9 mouse cellular contexts compared by ENCODE assay signal in genomic region chr2:177329661-177330292, GRCm38 (mm10). TPM values are rescaled to one million over a fixed set of nuclear protein-coding genes. Genes with fewer than 3 reads are reported as not detected.
DNase-seq lines count a peak whose midpoint lies in the region; TF ChIP-seq lines count a peak whose summit lies in the region.
"Not testable (repeated sequence)": the region's sequence is repeated elsewhere in the genome, so short reads cannot be mapped to it uniquely, and the experiment has no call there.
"Had no signal": no experiment of that assay in that cellular context is flagged by ENCODE, and none has a peak within 500 bp of the region (broad histone marks: within the 10 kb centered on the region; RNA-seq: fewer than 3 reads in every experiment).

No protein-coding gene starts in this region.

- H3K9me3 ChIP-seq in CH12.LX (replicated peaks; ENCODE audit: low read length); MEL (replicated peaks; ENCODE audit: insufficient read depth, low read length): not testable (repeated sequence)

- DNase-seq in 3134 (ENCODE audit: extremely low read depth, insufficient read length, low spot score) (peak; percentile 86), CH12.LX (ENCODE audit: extremely low read depth) (peak; percentile 86), ES-CJ7 (ENCODE audit: low read depth, low spot score) (peak; percentile 91), MEL (ENCODE audit: low read depth, low spot score) (peak; percentile 87), R1 (ENCODE audit: low read depth, low spot score) (peak; percentile 97), adipocyte (ENCODE audit: low spot score) (peak; percentile 42)

- not testable (repeated sequence) for H3K4me1 ChIP-seq in CH12.LX (ENCODE audit: control insufficient read depth in 1 of 2, insufficient read depth in 2 of 2); MEL (ENCODE audit: control insufficient read depth in 1 of 2, insufficient read depth in 2 of 2, low read length in 2 of 2)

- TF ChIP-seq POLR2A in CH12.LX (IDR thresholded peaks at IDR 0.05; ENCODE audit: low read depth, low read length) (peak; percentile 45), MEL (IDR thresholded peaks at IDR 0.05; ENCODE audit: control insufficient read depth in 1 of 2, insufficient read depth in 1 of 2, low read depth in 1 of 2, low read length in 2 of 2, poor library complexity in 1 of 2) (peak in 1 of 2 experiments; percentile 44; a peak in 1 of 4 replicates)

- H3K4me2 ChIP-seq in CH12.LX (ENCODE audit: insufficient read depth, low read depth, poor library complexity, severe bottlenecking): peak overlapping the region; percentile 31; the same call in 1 of the 2 replicates

- not testable (repeated sequence) for H3K27ac ChIP-seq in CH12.LX (ENCODE audit: insufficient read depth, low read depth)
- H3K27ac ChIP-seq in MEL (ENCODE audit: control insufficient read depth, low read depth, low read length): peak overlapping the region; percentile 22

- H3K36me3 ChIP-seq in CH12.LX (replicated peaks in 1 of 2; ENCODE audit: control insufficient read depth in 1 of 2, insufficient read depth in 1 of 2, low read length in 1 of 2); MEL (ENCODE audit: control insufficient read depth in 1 of 2, insufficient read depth in 2 of 2, low read length in 2 of 2): not testable (repeated sequence)

- H3K9ac ChIP-seq in CH12.LX (ENCODE audit: insufficient read depth, low read depth) (peak overlapping the region; percentile 30), MEL (ENCODE audit: control insufficient read depth, low read depth, low read length, poor library complexity, severe bottlenecking) (peak overlapping the region; percentile 45)

- not testable (repeated sequence) for TF ChIP-seq CTCF in CH12.LX (conservative IDR thresholded peaks at IDR 0.05 in 1 of 2, IDR thresholded peaks at IDR 0.05 in 1 of 2; ENCODE audit: low read depth in 2 of 2, low read length in 2 of 2); MEL (IDR thresholded peaks at IDR 0.05 in 2 of 3, conservative IDR thresholded peaks at IDR 0.05 in 1 of 3; ENCODE audit: control insufficient read depth in 1 of 3, insufficient read depth in 1 of 3, low read depth in 2 of 3, low read length in 3 of 3, poor library complexity in 1 of 3, severe bottlenecking in 1 of 3)

- TF ChIP-seq EP300 in CH12.LX (IDR thresholded peaks at IDR 0.05; ENCODE audit: low read length); MEL (IDR thresholded peaks at IDR 0.05; ENCODE audit: low read depth in 1 of 2, low read length in 2 of 2): not testable (repeated sequence)

- not testable (repeated sequence) for H3K27me3 ChIP-seq in CH12.LX (replicated peaks); MEL (ENCODE audit: control insufficient read depth in 1 of 2, insufficient read depth in 2 of 2, low read length in 2 of 2)

- H3K4me3 ChIP-seq in CH12.LX (replicated peaks in 1 of 3; ENCODE audit: low read depth in 2 of 3, low read length in 2 of 3, poor library complexity in 1 of 3) (peak overlapping the region; percentile 49 to 76 (median 65)), MEL (ENCODE audit: control insufficient read depth in 1 of 2, insufficient read depth in 1 of 2, low read depth in 2 of 2, low read length in 2 of 2) (peak overlapping the region; percentile 59 to 60)

- not testable (repeated sequence) for H3K79me2 ChIP-seq in CH12.LX (replicated peaks; ENCODE audit: control insufficient read depth, extremely low read depth, insufficient read depth, poor library complexity, severe bottlenecking); MEL (ENCODE audit: control insufficient read depth, insufficient read depth, low read length, poor library complexity)

- dilution Hi-C loops in CH12.LX (cut with MboI; ENCODE audit: extremely low pct_ligation_motif_present, extremely low pct_unique_long_range_greater_than_20kb, low sequenced_read_pairs): not testable (repeated sequence)

- TF ChIP-seq RAD21 in CH12.LX (IDR thresholded peaks at IDR 0.05; ENCODE audit: low read depth, low read length); MEL (IDR thresholded peaks at IDR 0.05; ENCODE audit: low read depth, low read length): not testable (repeated sequence)

- in situ Hi-C loops in CH12.LX (cut with MboI; ENCODE audit: low pct_ligation_motif_present, low pct_unique_long_range_greater_than_20kb, low sequenced_read_pairs): not testable (repeated sequence)

TF ChIP-seq in CH12.LX, 34 proteins besides CTCF, POLR2A, EP300 and RAD21:
- TF ChIP-seq HCFC1 (IDR thresholded peaks at IDR 0.05; ENCODE audit: low read depth, low read length) (peak; percentile 38; the same call in 1 of the 2 replicates), NELFE (IDR thresholded peaks at IDR 0.05; ENCODE audit: low read depth, low read length) (0 out of 2 replicates have a peak, but pooled peaks have one; percentile 30), E2F4 (IDR thresholded peaks at IDR 0.05; ENCODE audit: insufficient replicate concordance, low read depth, low read length) (0 out of 2 replicates have a peak, but pooled peaks have one; percentile 60), ELF1 (IDR thresholded peaks at IDR 0.05; ENCODE audit: low read depth, low read length) (peak; percentile 74)
TF ChIP-seq in CH12.LX: peak in this region for 4; not testable (repeated sequence) for 30.

TF ChIP-seq in MEL, 35 proteins besides CTCF, POLR2A, EP300 and RAD21:
- TF ChIP-seq TBP (IDR thresholded peaks at IDR 0.05; ENCODE audit: low read depth, low read length): 0 out of 2 replicates have a peak, but pooled peaks have one; percentile 17
- TF ChIP-seq ELF1 (IDR thresholded peaks at IDR 0.05; ENCODE audit: low read depth, low read length): peak; percentile 61; the same call in 1 of the 2 replicates
- TF ChIP-seq E2F4 (IDR thresholded peaks at IDR 0.05; ENCODE audit: borderline replicate concordance, low read depth, low read length): 0 out of 2 replicates have a peak, but pooled peaks have one; percentile 28
- TF ChIP-seq SIN3A (IDR thresholded peaks at IDR 0.05; ENCODE audit: low read length): 0 out of 2 replicates have a peak, but pooled peaks have one; percentile 28
- TF ChIP-seq NELFE (IDR thresholded peaks at IDR 0.05; ENCODE audit: low read depth, low read length): peak; percentile 18; the same call in 1 of the 2 replicates

RNA-seq across cellular contexts. Expression of gene Gm14412, which starts 5.7 kb away (rescaled TPM):
- 1.2 and 1.8 TPM in 2 replicates for total RNA-seq in CH12.LX (2012; rRNA removed)
- total RNA-seq in CH12.LX (2014; rRNA removed): 2.9 and 3.8 TPM in 2 replicates
- 2.9 and 4.4 TPM in 2 replicates for polyA plus RNA-seq in CH12.LX (2012; ENCODE audit: insufficient read length, low read depth)
- 1.2 and 1.6 TPM in 2 replicates for total RNA-seq in MEL (2012; rRNA removed)
- 1,000 to 10,000 TPM in 1 of 2 experiments, 1 to 10 TPM in 1; 1.8 to 1,608 TPM for polyA plus RNA-seq in MEL (2012; ENCODE audit: insufficient read depth in 1 of 2, insufficient read length in 2 of 2, low read depth in 1 of 2, low replicate concordance in 2 of 2, missing spikeins in 1 of 2)
- total RNA-seq: hematopoietic stem cell, adult 5-6 weeks had no signal
- polyA plus RNA-seq: activated CD4-positive, CD25-positive, alpha-beta regulatory T cell, adult 4 months; intestine, postnatal 0 days had no signal

Comparison
In these comparisons a context has a peak if more than half of its experiments do, and no peak if none do; other contexts are left out.
1. DNase-seq: peak in every context shown above with its lines; median percentile 97 in R1; 91 in ES-CJ7; 87 in MEL; 86 in 3134; 86 in CH12.LX; 42 in adipocyte.